Mouse (Mus musculus) bone marrow, adult 2 months (tissue): Measurements from ENCODE around the gene Zbtb25.

ENCODE experiments used
- CTCF ChIP-seq: fragments of 200-500 bp; IDR thresholded peaks from 2 replicates; pipeline ENCODE4 v1.5.1; 2011; ENCODE audit warnings: low read length, control low read depth; ENCODE audit not compliant: control insufficient read depth, insufficient read depth
- POLR2A ChIP-seq: fragments of 200-500 bp; IDR thresholded peaks from 2 replicates; pipeline ENCODE4 v1.6.1; 2011; ENCODE audit warnings: low read depth, mild to moderate bottlenecking, control low read depth, low read length, borderline replicate concordance; ENCODE audit not compliant: control insufficient read depth

DNA sequence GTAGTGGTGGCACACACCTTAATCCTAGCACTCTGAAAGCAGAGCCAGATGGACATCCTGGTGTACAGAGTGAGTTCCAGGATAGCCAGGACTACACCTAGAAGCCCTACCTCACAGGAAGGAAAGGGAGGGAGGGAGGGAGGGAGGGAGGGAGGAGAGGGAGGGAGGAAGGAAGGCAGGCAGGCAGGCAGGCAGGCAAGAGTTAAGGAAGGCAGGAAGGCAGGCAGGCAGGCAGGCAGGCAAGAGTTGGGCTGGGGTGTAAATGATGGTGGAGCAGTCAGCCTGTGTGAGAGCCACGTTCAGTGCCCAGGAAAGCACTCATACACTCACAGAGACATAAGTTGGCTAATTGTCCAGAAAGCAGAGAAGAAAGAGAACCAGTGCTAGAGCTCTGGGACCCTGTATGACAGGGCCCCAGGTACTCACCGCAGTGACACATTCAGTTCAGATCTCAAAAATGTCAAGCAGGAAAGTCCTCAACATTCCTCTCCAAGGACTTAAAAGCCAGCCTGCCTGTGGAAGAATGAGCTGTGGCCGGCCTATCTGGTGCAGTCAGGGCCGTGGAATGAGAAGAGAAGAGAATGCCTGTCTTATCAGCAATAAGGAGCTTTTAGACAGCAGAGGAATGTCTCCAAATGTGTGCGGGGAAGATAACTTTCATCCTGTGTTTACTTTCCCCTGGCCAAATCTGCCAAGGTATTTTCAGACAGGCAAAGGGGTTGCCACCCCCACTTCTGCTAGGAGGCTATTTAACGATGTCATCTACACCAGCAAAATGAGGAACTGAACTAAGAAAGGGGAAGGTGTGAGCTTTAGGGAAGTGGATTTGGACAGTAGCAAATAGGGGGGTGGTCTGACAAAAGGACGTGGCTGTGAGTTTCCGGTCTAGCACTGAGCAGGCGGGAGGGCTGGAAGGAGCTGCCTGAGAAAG lies 50.9 kb downstream of the Zbtb25 start:
- TF ChIP-seq CTCF, result no peak
- no peak for TF ChIP-seq POLR2A
